Mouse (Mus musculus) brain, embryonic 14.5 days (tissue): Measurements from ENCODE around the gene Lamb1.

Source experiments
- CTCF ChIP-seq: fragments of 200-500 bp; IDR thresholded peaks from 2 replicates; pipeline ENCODE4 v1.5.1; 2012; ENCODE audit warnings: inconsistent platforms, mild to moderate bottlenecking, moderate library complexity, borderline replicate concordance; ENCODE audit not compliant: insufficient read depth, insufficient read length; ENCODE audit errors: extremely low read depth
- POLR2A ChIP-seq: fragments of 200-500 bp; IDR thresholded peaks from 2 replicates; pipeline ENCODE4 v1.6.1; 2012; ENCODE audit warnings: mild to moderate bottlenecking, inconsistent platforms, borderline replicate concordance; ENCODE audit not compliant: poor library complexity, insufficient read depth, insufficient read length, severe bottlenecking; ENCODE audit errors: extremely low read depth

DNA sequence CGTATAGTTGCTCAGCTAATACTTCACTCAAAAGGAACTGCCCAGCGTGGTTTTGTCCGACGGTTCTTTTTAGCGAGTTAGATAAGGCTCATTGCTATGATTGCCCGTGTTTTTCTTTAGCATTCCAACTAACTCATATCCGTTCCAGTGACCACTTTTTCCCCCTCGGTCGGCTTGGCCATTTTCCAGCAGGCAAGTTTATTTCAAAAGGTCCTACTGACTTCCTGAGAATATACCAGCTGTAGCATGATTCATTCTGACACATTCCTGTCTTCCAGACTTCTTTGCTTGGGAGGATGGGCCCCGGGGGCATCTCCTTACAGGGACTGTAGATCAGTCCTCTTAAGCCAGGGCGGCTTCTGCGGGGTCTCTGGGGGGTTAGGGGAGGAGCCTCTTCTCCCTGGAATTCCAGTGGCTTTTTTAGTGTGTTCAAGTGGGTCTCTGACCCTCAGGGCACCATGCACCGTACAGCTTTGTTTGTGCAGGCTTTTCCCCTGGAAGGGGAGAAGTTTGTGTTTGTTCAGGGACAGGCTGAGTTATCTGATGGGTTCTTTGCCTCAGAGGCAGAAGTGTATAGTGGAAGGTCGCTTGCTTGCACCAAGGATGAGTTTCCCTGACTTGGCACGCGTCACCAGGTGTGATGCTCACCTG is 6.5 kb downstream of the Lamb1 start:
- TF ChIP-seq POLR2A (no peak), CTCF (no peak)
